Mouse (Mus musculus) layer of hippocampus, adult 2 months (tissue): Measurements from ENCODE around the gene Gas7. TPM values are rescaled to one million over a fixed set of nuclear protein-coding genes. Genes with fewer than 3 reads are reported as not detected.

Experiments used
- DNase-seq, 2 experiments: peaks; one replicate each; pipeline ENCODE4 v3.0.0; 2022; ENCODE audit warnings: low spot score in 2 of 2
- H3K27ac ChIP-seq: fragments of 200-600 bp; 2 replicates; pipeline ENCODE4 v1.8.1; 2022
- H3K4me3 ChIP-seq: fragments of 200-600 bp; 2 replicates; pipeline ENCODE4 v1.8.1; 2022; ENCODE audit warnings: mild to moderate bottlenecking
- CTCF ChIP-seq: fragments of 200-600 bp; conservative IDR thresholded peaks from 2 replicates; pipeline ENCODE4 v1.8.1; 2022; ENCODE audit warnings: antibody characterized with exemption, mild to moderate bottlenecking, moderate library complexity
- total RNA-seq, 2 experiments: library from RNA; stranded (reverse); gene quantifications; 2 replicates each; pipeline ENCODE4 v1.2.3; 2021

The Gas7 gene
- total RNA-seq, 2 experiments from 2014 or later = 453 to 462 TPM

GRCm38 (mm10) chr11:67649971-67650707 is 194.9 kb downstream of the Gas7 start:
- H3K27ac ChIP-seq = peak overlapping the region; percentile 53; the same call in 1 of the 2 replicates
- no peak for DNase-seq
- peak; percentile 70 for TF ChIP-seq CTCF
- no peak overlapping the region for H3K4me3 ChIP-seq

- DNase-seq = no peak
- Histone ChIP-seq H3K27ac (peak overlapping the region; percentile 87), H3K4me3 (no peak overlapping the region)
- TF ChIP-seq CTCF = no peak
Observed at GRCm38 (mm10) chr11:67651731-67652130, 196.5 kb downstream of the Gas7 start.

GRCm38 (mm10) chr11:67652194-67652892 is 197.1 kb downstream of the Gas7 start:
- TF ChIP-seq CTCF = peak; percentile 74
- H3K4me3 ChIP-seq = peak overlapping the region; percentile 23
- DNase-seq = no peak
- peak overlapping the region; percentile 87 for H3K27ac ChIP-seq

- Histone ChIP-seq H3K4me3 (peak overlapping the region; percentile 23), H3K27ac (peak overlapping the region; percentile 87)
- DNase-seq = no peak
- no peak for TF ChIP-seq CTCF
Observed at GRCm38 (mm10) chr11:67652893-67653255, 197.6 kb downstream of the Gas7 start.

- no peak for DNase-seq
- TF ChIP-seq CTCF = no peak
- H3K4me3 ChIP-seq = no peak overlapping the region; the same call in 1 of the 2 replicates
- peak overlapping the region; percentile 87 for H3K27ac ChIP-seq
Observed at GRCm38 (mm10) chr11:67653521-67654090, 198.4 kb downstream of the Gas7 start.

GRCm38 (mm10) chr11:67654514-67654913 is 199.3 kb downstream of the Gas7 start:
- DNase-seq = no peak
- H3K4me3 ChIP-seq = no peak overlapping the region
- TF ChIP-seq CTCF = no peak
- H3K27ac ChIP-seq = peak overlapping the region; percentile 87

- no peak for TF ChIP-seq CTCF
- peak overlapping the region; percentile 87 for H3K27ac ChIP-seq
- peak; percentile 60 to 67 for DNase-seq
- no peak overlapping the region; the same call in 1 of the 2 replicates for H3K4me3 ChIP-seq
Observed at GRCm38 (mm10) chr11:67655236-67655959, 200.2 kb downstream of the Gas7 start.

- no peak overlapping the region for H3K4me3 ChIP-seq
- H3K27ac ChIP-seq = peak overlapping the region; percentile 21; the same call in 1 of the 2 replicates
- DNase-seq = no peak
- TF ChIP-seq CTCF = no peak
Observed at GRCm38 (mm10) chr11:67656366-67656765, 201.1 kb downstream of the Gas7 start.

- no peak for TF ChIP-seq CTCF
- no peak for DNase-seq
- H3K27ac ChIP-seq = peak overlapping the region; percentile 21
- H3K4me3 ChIP-seq = no peak overlapping the region
Observed at GRCm38 (mm10) chr11:67656811-67657210, 201.6 kb downstream of the Gas7 start.

GRCm38 (mm10) chr11:67657685-67658382 is 202.6 kb downstream of the Gas7 start:
- H3K4me3 ChIP-seq = no peak overlapping the region

GRCm38 (mm10) chr11:67661465-67661864 is 206.2 kb downstream of the Gas7 start:
- no peak for TF ChIP-seq CTCF
- Histone ChIP-seq H3K27ac (peak overlapping the region; percentile 67; the same call in 1 of the 2 replicates), H3K4me3 (no peak overlapping the region)
- no peak for DNase-seq

More at GRCm38 (mm10) chr11:67657685-67658382, 202.6 kb downstream of the Gas7 start:
- peak overlapping the region; percentile 21 for H3K27ac ChIP-seq
- peak; percentile 90 for TF ChIP-seq CTCF
- peak in 1 of 2 experiments; percentile 57 for DNase-seq

- no peak for DNase-seq
- Histone ChIP-seq H3K4me3 (no peak overlapping the region), H3K27ac (peak overlapping the region; percentile 87)
- TF ChIP-seq CTCF = no peak
Observed at GRCm38 (mm10) chr11:67663437-67663836, 208.2 kb downstream of the Gas7 start.
